Mouse (Mus musculus): ENCODE results near the gene Neurl1a. TPM values are rescaled to one million over a fixed set of nuclear protein-coding genes. Genes with fewer than 3 reads are reported as not detected.

Neurl1a gene
- 5.7 and 9.6 TPM in 2 replicates for polyA plus RNA-seq (2012; rRNA removed)

GRCm38 (mm10) chr19:47178431-47179271, at the start of gene Neurl1a:
Gene Neurl1a, plus strand, starts transcription at chr19:47178820.

GRCm38 (mm10) chr19:47137771-47138421, 40.7 kb upstream of the Neurl1a start, which contains the start of gene Calhm2:
Gene Calhm2, minus strand, starts transcription at chr19:47138294.

GRCm38 (mm10) chr19:47144154-47144553, 34.5 kb upstream of the Neurl1a start, which contains the start of gene Calhm1:
Gene Calhm1, minus strand, starts transcription at chr19:47144254.

GRCm38 (mm10) chr19:47157664-47158063, 21.0 kb upstream of the Neurl1a start, which contains the start of gene Calhm3:
Gene Calhm3, minus strand, starts transcription at chr19:47157764.

Other genes with a start within 250 kb of the Neurl1a start
- 0.52 and 0.57 TPM in 2 replicates for gene Ina, start 164.1 kb upstream of the Neurl1a start, polyA plus RNA-seq (2012; rRNA removed)
- 9.2 and 10.4 TPM in 2 replicates for gene Nt5c2, start 163.7 kb upstream of the Neurl1a start, polyA plus RNA-seq (2012; rRNA removed)
- 2.5 and 4.2 TPM in 2 replicates for gene Pcgf6, start 127.9 kb upstream of the Neurl1a start, polyA plus RNA-seq (2012; rRNA removed)
- gene Taf5, start 111.1 kb upstream of the Neurl1a start, polyA plus RNA-seq (2012; rRNA removed) = 0.88 and 1.2 TPM in 2 replicates
- 9.1 and 10.3 TPM in 2 replicates for gene Usmg5, start 88.2 kb upstream of the Neurl1a start, polyA plus RNA-seq (2012; rRNA removed)
- gene Pdcd11, start 88.1 kb upstream of the Neurl1a start, polyA plus RNA-seq (2012; rRNA removed) = 1.6 and 2.4 TPM in 2 replicates
- gene Calhm2, start 40.5 kb upstream of the Neurl1a start, polyA plus RNA-seq (2012; rRNA removed) = 4.9 and 5.5 TPM in 2 replicates
- not detected in 2 replicates for gene Calhm1, start 34.6 kb upstream of the Neurl1a start, polyA plus RNA-seq (2012; rRNA removed)
- not detected in 2 replicates for gene Calhm3, start 21.1 kb upstream of the Neurl1a start, polyA plus RNA-seq (2012; rRNA removed)